Mouse (Mus musculus): ENCODE data around the gene Sec22b. TPM values are rescaled to one million over a fixed set of nuclear protein-coding genes. Genes with fewer than 3 reads are reported as not detected.
A peak's percentile ranks its signal among the peaks of the same experiment; 100 is the strongest.

Gene Sec22b
- 10 to 100 TPM; 36.9 to 41.6 TPM for total RNA-seq (2021)
- long read RNA-seq, experiment 1, transcript Sec22b-201 (5 exons, 2,810 nt), result major isoform, 68 of 70 reads
- long read RNA-seq, experiment 1, partial matches to known transcripts, result 0 of 70 reads
- long read RNA-seq, experiment 1, other reads (novel, unspliced or antisense), result 1 of 70 reads
- long read RNA-seq, experiment 2, transcript Sec22b-201 (5 exons, 2,810 nt), result major isoform, 61 of 65 reads
- long read RNA-seq, experiment 2, partial matches to known transcripts, result 1 of 65 reads
- long read RNA-seq, experiment 2, other reads (novel, unspliced or antisense), result 2 of 65 reads

GRCm38 (mm10) chr3:97900516-97901490 lies at the start of gene Sec22b:
Gene Sec22b (plus strand): TSS chr3:97901190.
- intact Hi-C loops (cut with DNase I), result no loop called here
- DNase-seq, result peak; percentile 88 to 91

GRCm38 (mm10) chr3:97851803-97852202 lies 49.2 kb upstream of the Sec22b start:
- intact Hi-C loops (cut with DNase I), result no loop called here
- no peak for DNase-seq

DNA sequence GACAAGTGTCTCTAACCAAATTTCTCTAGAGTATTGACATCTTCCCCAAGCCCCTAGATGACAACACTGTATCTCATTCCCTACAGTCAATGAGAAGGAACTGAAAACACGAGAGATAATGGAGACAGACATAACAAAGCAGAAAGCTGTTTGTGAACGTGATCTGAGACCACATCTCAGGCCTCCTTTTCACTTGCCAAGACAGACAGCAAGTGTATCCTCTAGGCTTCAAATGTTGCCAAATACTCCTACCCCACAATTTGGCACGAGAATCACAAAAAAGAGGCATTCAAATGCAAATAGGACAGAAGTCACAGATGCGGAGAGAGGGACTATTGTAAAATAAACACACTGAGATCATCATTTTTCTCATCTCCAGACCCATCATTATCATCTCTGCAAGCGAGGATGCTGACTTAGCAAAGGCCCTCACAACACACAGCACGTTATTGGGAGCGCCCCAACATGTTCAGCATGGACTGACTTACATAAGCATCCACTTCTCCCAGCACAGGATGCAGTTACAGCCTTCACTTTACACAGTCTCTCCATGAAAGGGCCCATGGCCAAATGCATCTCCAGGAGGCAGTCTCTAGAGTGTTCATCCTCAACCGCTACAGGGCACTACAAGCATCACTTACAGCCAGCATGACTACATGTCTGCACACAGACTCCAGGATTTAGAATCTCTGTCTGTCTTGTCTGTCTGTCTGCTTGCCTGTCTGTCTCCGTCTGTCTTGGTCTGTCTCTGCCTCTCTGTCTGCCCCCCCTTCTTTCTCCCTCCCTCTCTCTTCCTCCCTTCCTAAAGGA lies 46.2 kb upstream of the Sec22b start:
- DNase-seq, result no peak
- intact Hi-C loops (cut with DNase I), result no loop called here

DNA sequence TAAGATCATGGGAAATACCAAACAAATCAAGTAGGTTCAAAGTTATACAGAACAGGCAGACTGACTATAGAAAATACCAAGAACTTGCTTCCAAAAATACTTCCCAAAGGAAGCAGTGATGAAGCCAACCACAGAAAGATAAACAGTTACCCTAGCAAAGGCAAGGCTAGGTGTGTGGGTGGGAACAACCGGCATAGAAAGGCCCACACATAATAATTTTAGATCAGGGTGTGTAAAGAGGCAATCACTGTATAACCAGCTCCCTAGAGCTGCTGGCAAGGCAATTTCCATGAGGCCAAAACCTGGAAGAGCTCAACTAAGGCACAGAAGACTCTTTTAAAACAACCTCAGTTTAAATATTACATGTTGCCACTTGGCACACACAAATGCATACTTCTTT lies 41.6 kb upstream of the Sec22b start:
- DNase-seq, result no peak
- intact Hi-C loops (cut with DNase I), result no loop called here

DNA sequence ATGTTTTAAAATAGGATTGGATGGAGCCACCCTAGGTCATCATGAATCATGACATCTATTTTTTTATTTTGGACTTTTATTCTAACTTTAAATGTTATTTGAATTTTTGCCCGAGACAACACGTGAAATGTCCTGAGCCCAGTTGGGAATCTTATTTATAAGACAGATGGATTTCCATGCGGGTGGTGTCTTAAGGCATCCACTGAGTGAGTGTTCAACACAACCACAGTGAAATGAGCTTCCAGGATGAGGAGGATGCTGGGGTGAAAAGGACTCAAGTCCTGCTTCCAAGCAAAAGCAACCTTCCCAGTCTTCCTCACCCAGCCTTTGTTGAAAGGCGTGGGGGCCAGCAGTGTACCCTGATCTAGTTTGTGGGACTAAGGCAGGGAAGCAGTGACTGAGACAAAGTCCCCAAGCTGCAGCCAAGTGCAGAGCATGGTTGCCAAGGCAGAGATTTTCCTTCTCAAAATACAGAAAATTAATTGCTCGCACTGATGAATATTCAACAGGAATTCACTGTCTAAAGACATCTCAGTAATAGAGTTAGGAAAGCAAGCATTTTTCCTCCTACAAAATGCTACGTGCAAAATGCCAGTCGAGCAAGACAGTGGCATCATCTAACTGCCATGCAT lies 40.1 kb upstream of the Sec22b start:
- DNase-seq, result no peak
- intact Hi-C loops (cut with DNase I), result no loop called here

DNA sequence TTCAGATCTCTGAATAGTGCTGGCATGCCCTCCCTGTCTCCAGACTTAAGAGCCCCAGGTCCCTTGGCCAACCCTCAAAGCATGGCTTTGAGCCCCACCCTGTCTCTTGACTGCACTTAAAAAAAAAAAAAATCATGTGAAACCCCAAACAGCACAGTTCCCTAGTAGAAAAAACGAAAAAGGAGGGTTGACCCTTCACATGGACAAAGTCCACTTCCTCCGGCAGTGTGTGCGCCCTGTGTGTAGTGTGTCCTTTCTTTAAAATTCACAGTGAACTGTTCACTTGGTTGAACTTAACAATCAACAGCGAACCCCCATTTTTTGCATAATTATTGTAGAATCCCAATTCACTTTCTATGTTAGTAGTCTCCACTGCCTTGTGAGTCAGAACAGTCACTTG lies 34.3 kb upstream of the Sec22b start:
- intact Hi-C loops (cut with DNase I), result loop anchor here (5.0 kb wide), 1 partner anchor 44 kb away; no protein-coding TSS in a partner anchor
- no peak for DNase-seq

DNA sequence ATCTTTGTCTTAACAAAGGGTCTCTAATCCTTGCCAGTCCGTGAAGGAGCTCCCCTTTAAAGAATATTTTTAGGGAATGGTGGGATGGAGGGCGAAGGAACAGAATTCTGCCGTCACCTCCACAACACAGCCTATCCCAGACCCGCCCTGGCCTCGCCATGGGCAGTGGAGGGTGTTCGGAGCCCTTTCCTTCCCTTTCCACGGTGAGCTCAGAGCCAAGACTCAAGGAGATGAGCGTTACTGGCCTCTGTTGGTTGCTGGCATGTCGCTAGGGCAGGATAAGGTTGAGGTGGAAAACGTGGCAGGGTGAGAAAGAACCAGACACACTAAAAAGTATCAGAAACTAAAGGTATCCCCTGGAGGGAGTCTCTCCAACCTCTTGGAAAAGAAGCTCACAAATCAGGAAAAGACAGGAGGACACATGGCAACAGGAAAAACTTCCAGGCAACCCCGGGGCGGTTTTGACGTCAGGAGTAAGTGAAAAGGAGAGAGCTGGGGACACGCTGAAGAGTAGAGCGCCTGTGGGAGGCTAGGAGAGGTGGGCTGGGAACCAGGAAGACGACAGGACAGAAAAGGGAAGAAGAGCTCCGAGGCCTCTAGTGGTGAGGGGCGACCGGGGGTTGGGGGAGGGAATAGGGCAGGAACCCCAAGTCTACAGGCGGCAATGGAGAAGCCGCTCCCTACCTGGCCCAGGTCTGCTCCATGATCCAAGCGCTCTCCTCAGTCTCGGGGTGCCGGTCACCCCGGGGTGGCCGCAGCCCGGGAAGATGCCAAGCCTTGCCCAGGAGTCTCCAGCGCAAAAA lies 33.6 kb upstream of the Sec22b start:
- intact Hi-C loops (cut with DNase I), result loop anchor here (5.0 kb wide), 1 partner anchor 45 kb away; no protein-coding TSS in a partner anchor
- peak in 1 of 2 experiments; percentile 7 for DNase-seq

- intact Hi-C loops (cut with DNase I), result loop anchor here (5.0 kb wide), 1 partner anchor 46 kb away; no protein-coding TSS in a partner anchor
- peak; percentile 74 to 80 for DNase-seq
Observed at GRCm38 (mm10) chr3:97868024-97868689, 32.8 kb upstream of the Sec22b start.

DNA sequence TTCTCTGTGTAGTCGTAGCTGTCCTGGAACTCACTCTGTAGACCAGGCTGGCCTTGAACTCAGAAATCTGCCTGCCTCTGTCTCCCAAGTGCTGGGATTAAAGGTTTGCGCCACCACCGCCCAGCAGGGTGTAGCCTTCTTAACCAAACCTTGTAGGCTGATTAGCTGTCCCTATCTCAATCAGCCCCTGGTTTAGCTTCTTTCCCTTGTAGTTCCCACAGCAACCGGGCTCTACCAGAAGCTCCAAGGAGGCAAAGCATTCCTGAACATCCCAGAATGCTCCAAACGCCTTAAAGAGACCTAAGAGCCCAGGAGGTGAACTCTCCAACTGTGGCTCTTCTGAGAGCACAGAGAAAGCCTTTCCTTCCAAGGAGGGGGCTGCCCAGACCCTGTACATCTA lies 32.3 kb upstream of the Sec22b start:
- DNase-seq, result peak in 1 of 2 experiments; percentile 6
- intact Hi-C loops (cut with DNase I), result loop anchor here (5.0 kb wide), 1 partner anchor 46 kb away; no protein-coding TSS in a partner anchor

GRCm38 (mm10) chr3:97869730-97870129 lies 31.3 kb upstream of the Sec22b start:
- peak in 1 of 2 experiments; percentile 36 for DNase-seq
- intact Hi-C loops (cut with DNase I), result loop anchor here (5.0 to 10.0 kb wide), 2 partner anchors 47 to 255 kb away; partner anchors contain the start of gene Chd1l

GRCm38 (mm10) chr3:97874777-97875176 lies 26.2 kb upstream of the Sec22b start:
- intact Hi-C loops (cut with DNase I), result loop anchor here (5.0 to 10.0 kb wide), 3 partner anchors 32 to 260 kb away; partner anchors contain the start of gene Chd1l
- no peak for DNase-seq

- DNase-seq, result no peak
- intact Hi-C loops (cut with DNase I), result loop anchor here (5.0 to 10.0 kb wide), 3 partner anchors 34 to 261 kb away; partner anchors contain the start of gene Chd1l
Observed at GRCm38 (mm10) chr3:97876259-97876658, 24.7 kb upstream of the Sec22b start.

DNA sequence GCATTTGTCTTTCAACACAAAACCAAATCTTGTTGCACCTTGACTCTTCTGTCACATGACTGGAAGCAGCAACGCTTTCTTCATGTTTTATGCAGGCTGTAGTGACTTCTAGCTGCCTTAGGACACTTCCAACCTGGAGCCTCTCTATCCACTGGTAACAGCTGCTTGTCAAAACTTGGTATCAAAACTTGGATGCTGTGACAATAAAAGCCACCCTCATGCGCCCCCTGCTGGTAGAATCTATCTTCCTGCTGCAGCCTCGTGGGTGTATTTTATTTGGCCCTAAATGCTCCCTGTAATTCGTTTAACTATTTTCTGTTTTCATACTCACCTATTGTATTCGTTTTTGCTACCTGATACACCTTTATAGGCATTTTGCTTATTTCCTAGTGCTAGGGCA lies 21.8 kb upstream of the Sec22b start:
- intact Hi-C loops (cut with DNase I), result loop anchor here (1.0 to 10.0 kb wide), 4 partner anchors 37 to 264 kb away; partner anchors contain the start of gene Chd1l
- peak; percentile 77 to 89 for DNase-seq

- no peak for DNase-seq
- intact Hi-C loops (cut with DNase I), result no loop called here
Observed at GRCm38 (mm10) chr3:97881576-97881975, 19.4 kb upstream of the Sec22b start.

DNA sequence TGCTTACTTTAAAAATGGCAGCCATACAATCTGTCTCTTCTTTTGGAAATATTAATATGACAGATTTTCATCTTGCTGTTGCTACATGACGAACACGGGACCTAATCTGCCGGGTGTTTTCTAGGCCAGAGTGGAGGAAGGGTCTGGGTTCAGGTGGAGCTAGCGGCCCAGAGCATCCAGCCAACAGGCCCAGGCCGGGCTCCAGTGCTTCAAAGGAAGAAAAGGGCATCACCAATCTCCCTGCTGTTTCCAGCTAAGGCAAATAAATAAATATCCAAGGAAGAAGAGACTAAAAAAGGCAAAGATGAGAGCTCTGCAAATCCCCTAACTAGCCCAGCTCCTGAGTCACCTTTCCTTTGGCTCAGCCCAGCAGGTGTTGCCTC lies 13.2 kb upstream of the Sec22b start:
- no peak for DNase-seq
- intact Hi-C loops (cut with DNase I), result no loop called here

DNA sequence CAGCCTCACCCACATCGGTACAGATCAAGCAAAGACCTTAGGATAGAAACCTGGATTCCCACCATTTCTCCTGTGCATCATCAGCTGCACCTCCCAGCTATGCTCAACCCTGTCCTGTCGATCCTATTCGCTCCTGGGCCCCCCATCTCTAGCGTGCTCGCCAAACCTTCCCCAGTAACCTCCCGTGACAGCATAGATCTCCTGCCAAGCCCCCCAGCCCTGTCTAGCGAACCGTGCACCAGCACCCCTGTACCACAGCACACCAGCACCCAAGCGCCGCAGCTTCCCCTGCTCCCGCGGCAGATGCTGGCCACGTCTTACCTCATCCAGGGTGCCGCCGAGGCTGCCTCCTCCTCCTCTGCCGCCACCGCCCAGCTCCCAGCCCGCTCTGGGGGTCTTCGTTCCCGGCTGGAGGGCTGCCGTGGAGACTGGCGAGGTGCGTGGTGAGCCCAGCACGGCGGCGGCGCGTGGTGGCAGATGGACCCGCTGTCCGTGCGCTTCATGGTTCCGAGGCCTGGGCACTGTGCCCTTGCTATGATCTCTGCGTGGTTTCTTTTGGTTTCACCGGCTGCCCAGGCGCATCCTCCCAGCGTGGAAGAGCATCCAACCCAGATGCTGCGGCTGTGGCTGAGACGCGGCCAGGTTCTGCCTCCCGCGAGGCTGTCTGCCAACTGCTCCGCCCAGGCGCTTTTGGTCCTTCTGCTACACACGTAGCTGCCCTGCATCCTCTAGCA lies 12.7 kb upstream of the Sec22b start, which contains the start of gene Pde4dip:
Pde4dip (minus strand) TSS at position 540 of the 734 bp plus-strand sequence.
- peak; percentile 33 to 40 for DNase-seq
- intact Hi-C loops (cut with DNase I), result no loop called here

DNA sequence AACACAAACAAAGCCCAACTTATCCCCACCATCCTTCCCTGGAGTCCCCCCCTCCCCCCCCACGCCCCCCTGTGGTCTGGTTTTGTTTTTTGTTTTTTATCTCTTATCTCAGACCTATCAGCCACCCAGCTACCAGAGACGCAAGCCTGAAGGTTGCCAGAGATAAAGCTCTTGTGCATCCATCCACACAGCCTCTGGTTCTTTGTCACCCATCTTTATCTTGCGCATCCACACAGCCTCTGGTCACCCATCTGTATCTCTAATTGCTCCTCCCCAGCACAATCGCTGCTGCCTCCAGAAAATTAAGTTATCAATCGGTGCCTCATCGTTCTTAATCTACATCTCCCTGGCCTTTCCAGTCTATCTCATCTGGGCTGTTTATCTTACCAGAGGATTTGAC lies 10.8 kb upstream of the Sec22b start:
- no peak for DNase-seq
- intact Hi-C loops (cut with DNase I), result no loop called here

Data from heart, postnatal 14 days (tissue).